ENCODE assay signal across 10 mouse cellular contexts in the genomic region with DNA sequence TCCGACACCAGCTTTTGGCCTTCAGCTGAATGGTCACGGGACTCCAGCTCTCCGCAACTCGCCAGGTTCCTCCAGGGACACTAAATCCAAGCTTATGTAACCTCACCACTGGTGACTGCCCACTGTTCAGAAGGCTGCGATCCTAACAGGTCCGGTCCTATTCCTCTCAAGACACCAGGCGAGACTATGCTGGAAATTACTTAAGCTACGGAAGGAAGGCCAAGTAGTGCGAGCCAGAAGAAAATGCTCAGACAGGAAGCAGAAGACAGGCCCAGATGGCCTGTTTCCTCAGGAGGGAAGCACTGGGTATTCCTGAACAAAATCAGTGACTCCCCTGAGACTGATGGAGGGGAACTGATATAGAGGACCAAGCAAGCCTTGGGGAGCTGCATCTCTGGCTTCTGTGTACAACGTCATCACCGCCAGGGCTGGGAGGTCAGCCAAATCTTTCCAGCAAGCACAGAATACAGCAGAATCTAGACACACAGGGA. TPM values are rescaled to one million over a fixed set of nuclear protein-coding genes. Genes with fewer than 3 reads are reported as not detected.
DNase-seq lines count a peak whose midpoint lies in the region; ATAC-seq lines count a peak whose summit lies in the region.
"Had no signal": no experiment of that assay in that cellular context is flagged by ENCODE, and none has a peak within 500 bp of the region (broad histone marks: within the 10 kb centered on the region; RNA-seq: fewer than 3 reads in every experiment).

No protein-coding gene starts in this region.

- WGBS in embryonic facial prominence, embryonic 10.5 days = 82% methylated on average over 11 of the region's 11 CpGs
- 88% methylated on average over 11 of the region's 11 CpGs for WGBS in midbrain, embryonic 15.5 days

- H3K27me3 ChIP-seq in embryonic facial prominence, embryonic 10.5 days (replicated peaks; ENCODE audit: low read depth, poor library complexity, severe bottlenecking) = no peaks in the 10 kb centered on the region
- no peaks in the 10 kb centered on the region for H3K27me3 ChIP-seq in midbrain, embryonic 15.5 days (replicated peaks)
- H3K27me3 ChIP-seq: embryonic facial prominence, embryonic 15.5 days; limb, embryonic 15.5 days had no signal

- 0 out of 2 replicates have a peak, but pooled peaks cover 3% of the 10 kb centered on the region for H3K9me3 ChIP-seq in embryonic facial prominence, embryonic 10.5 days
- no peaks in the 10 kb centered on the region for H3K9me3 ChIP-seq in midbrain, embryonic 15.5 days
- H3K9me3 ChIP-seq: embryonic facial prominence, embryonic 15.5 days; limb, embryonic 15.5 days had no signal

- no peak overlapping the region for H3K9ac ChIP-seq in midbrain, embryonic 15.5 days
- H3K9ac ChIP-seq: embryonic facial prominence, embryonic 15.5 days; limb, embryonic 15.5 days had no signal

- no peak overlapping the region for H3K4me3 ChIP-seq in embryonic facial prominence, embryonic 10.5 days
- H3K4me3 ChIP-seq in midbrain, embryonic 15.5 days = no peak overlapping the region
- H3K4me3 ChIP-seq: embryonic facial prominence, embryonic 15.5 days; limb, embryonic 15.5 days had no signal

- peaks cover 10% of the 10 kb centered on the region for H3K36me3 ChIP-seq in embryonic facial prominence, embryonic 10.5 days (replicated peaks)
- no peaks in the 10 kb centered on the region for H3K36me3 ChIP-seq in midbrain, embryonic 15.5 days (replicated peaks)
- H3K36me3 ChIP-seq: embryonic facial prominence, embryonic 15.5 days; limb, embryonic 15.5 days had no signal

- H3K4me2 ChIP-seq in midbrain, embryonic 15.5 days = no peak overlapping the region
- H3K4me2 ChIP-seq: embryonic facial prominence, embryonic 15.5 days; limb, embryonic 15.5 days had no signal

- peak; percentile 32 for DNase-seq in left cerebral cortex, postnatal 4 days
- no peak for DNase-seq in left cerebral cortex, postnatal 14 days (ENCODE audit: low spot score in 2 of 2)
- DNase-seq in embryonic facial prominence, embryonic 10.5 days (ENCODE audit: low spot score) = no peak
- peak; percentile 42 to 47 for DNase-seq in heart, postnatal 36 days
- DNase-seq in lung, postnatal 10 days = peak; percentile 41
- no peak for DNase-seq in urinary bladder, adult 2 months (ENCODE audit: low spot score)
- no peak for DNase-seq in urinary bladder, adult 18-20 months (ENCODE audit: low spot score in 2 of 2)

- ATAC-seq in midbrain, embryonic 15.5 days (replicated peaks) = no peak

- intact Hi-C loops in left cerebral cortex, postnatal 4 days (cut with DNase I) = no loop called here
- intact Hi-C loops in left cerebral cortex, postnatal 14 days (cut with DNase I) = no loop called here
- intact Hi-C loops in heart, postnatal 36 days (cut with DNase I) = loop anchor here (1.0 to 5.0 kb wide), 3 partner anchors 18 to 44 kb away; no protein-coding TSS in a partner anchor

- peak overlapping the region; percentile 35; the same call in 1 of the 2 replicates for H3K27ac ChIP-seq in embryonic facial prominence, embryonic 10.5 days (replicated peaks)
- no peak overlapping the region for H3K27ac ChIP-seq in midbrain, embryonic 15.5 days
- H3K27ac ChIP-seq: embryonic facial prominence, embryonic 15.5 days; limb, embryonic 15.5 days had no signal

- peaks cover 45% of the 10 kb centered on the region for H3K4me1 ChIP-seq in embryonic facial prominence, embryonic 10.5 days
- peaks cover 5% of the 10 kb centered on the region; the same call in 1 of the 2 replicates for H3K4me1 ChIP-seq in midbrain, embryonic 15.5 days
- H3K4me1 ChIP-seq: embryonic facial prominence, embryonic 15.5 days had no signal

RNA-seq across cellular contexts. Expression of a gene that starts 17.2 kb away (rescaled TPM):
- total RNA-seq in left cerebral cortex, postnatal 4 days (2021) = 10 to 100 TPM; 12.1 to 12.8 TPM
- 10 to 100 TPM; 11.2 to 14.7 TPM for total RNA-seq in left cerebral cortex, postnatal 14 days (2021)
- 13.9 and 14.0 TPM in 2 replicates for polyA plus RNA-seq in embryonic facial prominence, embryonic 10.5 days (2016; fragmentation: Nextera tagmentation; extraction: Ambion mirVana)
- total RNA-seq in heart, postnatal 36 days (2021) = 10 to 100 TPM; 10.6 to 11.9 TPM
- 21.4 and 24.1 TPM in 2 replicates for polyA plus RNA-seq in urinary bladder, adult 2 months (2012; rRNA removed)
- 8.9 and 9.0 TPM in 2 replicates for polyA plus RNA-seq in midbrain, embryonic 15.5 days (2015; fragmentation: Nextera tagmentation; extraction: Ambion mirVana)

Comparison
In these comparisons a context has a peak if more than half of its experiments do, and no peak if none do; other contexts are left out.
1. DNase-seq: peak in left cerebral cortex, postnatal 4 days (single experiment), heart, postnatal 36 days (2 of 2) and lung, postnatal 10 days (single experiment); none in left cerebral cortex, postnatal 14 days (0 of 2), embryonic facial prominence, embryonic 10.5 days (single experiment), urinary bladder, adult 2 months (single experiment) and urinary bladder, adult 18-20 months (0 of 2).